Mouse (Mus musculus): ENCODE data around the gene Stox2. TPM values are rescaled to one million over a fixed set of nuclear protein-coding genes. Genes with fewer than 3 reads are reported as not detected.

Gene Stox2
- polyA plus RNA-seq, 1 experiment, result not detected

GRCm38 (mm10) chr8:47413524-47414257 lies 32.5 kb downstream of the Stox2 start:
- TF ChIP-seq GATA1 (IDR thresholded peaks at IDR 0.05; ENCODE audit: low read length), result no peak

GRCm38 (mm10) chr8:47412696-47413523 lies 33.3 kb downstream of the Stox2 start:
- TF ChIP-seq GATA1 (IDR thresholded peaks at IDR 0.05; ENCODE audit: low read length), result no peak

- TF ChIP-seq GATA1 (IDR thresholded peaks at IDR 0.05; ENCODE audit: low read length), result no peak
Measured at GRCm38 (mm10) chr8:47411994-47412695, 34.0 kb downstream of the Stox2 start.

GRCm38 (mm10) chr8:47411321-47411720 lies 34.8 kb downstream of the Stox2 start:
- no peak for TF ChIP-seq GATA1 (IDR thresholded peaks at IDR 0.05; ENCODE audit: low read length)

GRCm38 (mm10) chr8:47409061-47409460 lies 37.1 kb downstream of the Stox2 start:
- no peak for TF ChIP-seq GATA1 (IDR thresholded peaks at IDR 0.05; ENCODE audit: low read length)

GRCm38 (mm10) chr8:47404852-47405251 lies 41.3 kb downstream of the Stox2 start:
- TF ChIP-seq GATA1 (IDR thresholded peaks at IDR 0.05; ENCODE audit: low read length), result no peak

GRCm38 (mm10) chr8:47392927-47393326 lies 53.2 kb downstream of the Stox2 start:
- no peak for TF ChIP-seq GATA1 (IDR thresholded peaks at IDR 0.05; ENCODE audit: low read length)

GRCm38 (mm10) chr8:47392290-47392689 lies 53.9 kb downstream of the Stox2 start:
- TF ChIP-seq GATA1 (IDR thresholded peaks at IDR 0.05; ENCODE audit: low read length), result no peak

- TF ChIP-seq GATA1 (IDR thresholded peaks at IDR 0.05; ENCODE audit: low read length), result no peak
Measured at GRCm38 (mm10) chr8:47391844-47392243, 54.3 kb downstream of the Stox2 start.

GRCm38 (mm10) chr8:47389430-47389829 lies 56.7 kb downstream of the Stox2 start:
- TF ChIP-seq GATA1 (IDR thresholded peaks at IDR 0.05; ENCODE audit: low read length), result no peak

GRCm38 (mm10) chr8:47388171-47388570 lies 58.0 kb downstream of the Stox2 start:
- TF ChIP-seq GATA1 (IDR thresholded peaks at IDR 0.05; ENCODE audit: low read length), result no peak

GRCm38 (mm10) chr8:47385810-47386209 lies 60.4 kb downstream of the Stox2 start:
- TF ChIP-seq GATA1 (IDR thresholded peaks at IDR 0.05; ENCODE audit: low read length), result no peak

GRCm38 (mm10) chr8:47384151-47384550 lies 62.0 kb downstream of the Stox2 start:
- TF ChIP-seq GATA1 (IDR thresholded peaks at IDR 0.05; ENCODE audit: low read length), result no peak

GRCm38 (mm10) chr8:47383632-47384031 lies 62.5 kb downstream of the Stox2 start:
- TF ChIP-seq GATA1 (IDR thresholded peaks at IDR 0.05; ENCODE audit: low read length), result no peak

GRCm38 (mm10) chr8:47381216-47381615 lies 64.9 kb downstream of the Stox2 start:
- TF ChIP-seq GATA1 (IDR thresholded peaks at IDR 0.05; ENCODE audit: low read length), result no peak

- no peak for TF ChIP-seq GATA1 (IDR thresholded peaks at IDR 0.05; ENCODE audit: low read length)
Measured at GRCm38 (mm10) chr8:47380725-47381124, 65.4 kb downstream of the Stox2 start.
